Comparison of ENCODE assay signal across 26 mouse cellular contexts in genomic region chr14:74972687-74973086, GRCm38 (mm10). TPM values are rescaled to one million over a fixed set of nuclear protein-coding genes. Genes with fewer than 3 reads are reported as not detected.
A peak's percentile ranks its signal among the peaks of the same experiment; 100 is the strongest.
DNase-seq lines count a peak whose midpoint lies in the region; ATAC-seq lines count a peak whose summit lies in the region.
"Had no signal": no experiment of that assay in that cellular context is flagged by ENCODE, and none has a peak within 500 bp of the region (broad histone marks: within the 10 kb centered on the region; RNA-seq: fewer than 3 reads in every experiment).

No protein-coding gene starts in this region.

- no peak overlapping the region for H3K4me2 ChIP-seq in intestine, embryonic 15.5 days (replicated peaks)
- peak overlapping the region; percentile 50 for H3K4me2 ChIP-seq in liver, embryonic 13.5 days
- H3K4me2 ChIP-seq: embryonic facial prominence, embryonic 12.5 days; forebrain, embryonic 15.5 days; heart, embryonic 11.5 days; midbrain, embryonic 15.5 days; neural tube, embryonic 13.5 days had no signal

- no peaks in the 10 kb centered on the region for H3K27me3 ChIP-seq in intestine, embryonic 15.5 days (replicated peaks)
- 0 out of 2 replicates have a peak, but pooled peaks cover 10% of the 10 kb centered on the region for H3K27me3 ChIP-seq in liver, embryonic 13.5 days
- H3K27me3 ChIP-seq: embryonic facial prominence, embryonic 12.5 days; forebrain, embryonic 15.5 days; midbrain, embryonic 15.5 days; neural tube, embryonic 13.5 days had no signal

- no peaks in the 10 kb centered on the region for H3K9me3 ChIP-seq in intestine, embryonic 15.5 days
- no peaks in the 10 kb centered on the region for H3K9me3 ChIP-seq in liver, embryonic 13.5 days (replicated peaks)
- H3K9me3 ChIP-seq: embryonic facial prominence, embryonic 12.5 days; forebrain, embryonic 15.5 days; hindbrain, embryonic 10.5 days; limb, embryonic 10.5 days; midbrain, embryonic 15.5 days; neural tube, embryonic 13.5 days had no signal

- peak; percentile 85 for ATAC-seq in erythroblast, adult 5-6 weeks (replicated peaks; ENCODE audit: low FRiP score, poor library complexity, severe bottlenecking)
- ATAC-seq in intestine, embryonic 15.5 days, result peak; percentile 81
- ATAC-seq in liver, embryonic 13.5 days (ENCODE audit: low read depth), result peak; percentile 80
- ATAC-seq: forebrain, embryonic 15.5 days; lung, postnatal 0 days; midbrain, embryonic 15.5 days had no signal

- H3K9ac ChIP-seq in intestine, embryonic 15.5 days, result no peak overlapping the region
- peak overlapping the region; percentile 44; the same call in 1 of the 2 replicates for H3K9ac ChIP-seq in liver, embryonic 13.5 days
- H3K9ac ChIP-seq: embryonic facial prominence, embryonic 12.5 days; forebrain, embryonic 15.5 days; midbrain, embryonic 15.5 days; neural tube, embryonic 13.5 days had no signal

- no peaks in the 10 kb centered on the region; the same call in 1 of the 2 replicates for H3K4me1 ChIP-seq in intestine, embryonic 15.5 days (replicated peaks)
- H3K4me1 ChIP-seq in liver, embryonic 13.5 days (replicated peaks), result peaks cover 64% of the 10 kb centered on the region
- H3K4me1 ChIP-seq: embryonic facial prominence, embryonic 12.5 days; forebrain, embryonic 15.5 days; limb, embryonic 10.5 days; midbrain, embryonic 15.5 days; neural tube, embryonic 13.5 days had no signal

- DNase-seq in liver, embryonic 13.5 days, result peak; percentile 28
- no peak for DNase-seq in left cerebral cortex, adult 8-10 months (ENCODE audit: low spot score in 2 of 2)
- no peak for DNase-seq in left cerebral cortex, adult 11 months (ENCODE audit: low spot score)
- DNase-seq in kidney, postnatal 4 days, result no peak
- no peak for DNase-seq in embryo, embryonic 10.5 days (ENCODE audit: low spot score)
- DNase-seq: adrenal gland, postnatal 36 days; cerebellum, adult 11-12 months; cerebellum, postnatal 10 days; gastrocnemius, postnatal 10 days; layer of hippocampus, adult 9-11 months; retina, postnatal 1 day; right cerebral cortex, postnatal 25 days; spleen, adult 18-20 months; thymus, postnatal 25 days had no signal

- no peak overlapping the region for H3K4me3 ChIP-seq in intestine, embryonic 15.5 days (replicated peaks)
- H3K4me3 ChIP-seq in liver, embryonic 13.5 days (replicated peaks), result peak overlapping the region; percentile 18; the same call in 1 of the 2 replicates
- H3K4me3 ChIP-seq: embryonic facial prominence, embryonic 12.5 days; forebrain, embryonic 15.5 days; hindbrain, embryonic 10.5 days; left cerebral cortex, adult 2 months; limb, embryonic 10.5 days; midbrain, embryonic 15.5 days; neural tube, embryonic 13.5 days had no signal

- no peaks in the 10 kb centered on the region for H3K36me3 ChIP-seq in intestine, embryonic 15.5 days
- H3K36me3 ChIP-seq in liver, embryonic 13.5 days, result no peaks in the 10 kb centered on the region
- H3K36me3 ChIP-seq: embryonic facial prominence, embryonic 12.5 days; forebrain, embryonic 15.5 days; hindbrain, embryonic 10.5 days; limb, embryonic 10.5 days; midbrain, embryonic 15.5 days; neural tube, embryonic 13.5 days had no signal

- WGBS in intestine, embryonic 15.5 days, result 63% methylated on average over 5 of the region's 5 CpGs
- 43% methylated on average over 5 of the region's 5 CpGs for WGBS in liver, embryonic 13.5 days (ENCODE audit: insufficient replicate concordance)

- no peak overlapping the region for H3K27ac ChIP-seq in intestine, embryonic 15.5 days
- H3K27ac ChIP-seq in liver, embryonic 13.5 days, result peak overlapping the region; percentile 85
- H3K27ac ChIP-seq: forebrain, embryonic 15.5 days; hindbrain, embryonic 10.5 days; left cerebral cortex, adult 2 months; limb, embryonic 10.5 days; macrophage; midbrain, embryonic 15.5 days; neural tube, embryonic 13.5 days had no signal

RNA-seq across cellular contexts. Expression of gene Lrch1, which starts 25.0 kb away (rescaled TPM):
- 6.1 and 6.3 TPM in 2 replicates for total RNA-seq in erythroblast, adult 5-6 weeks (2015; ENCODE audit: low replicate concordance)
- 4.4 and 11.2 TPM in 2 replicates for total RNA-seq in erythroblast, adult 5-6 weeks (2017; ENCODE audit: low replicate concordance)
- 11.8 and 12.5 TPM in 2 replicates for polyA plus RNA-seq in intestine, embryonic 15.5 days (2015; fragmentation: Nextera tagmentation; extraction: Ambion mirVana)
- polyA plus RNA-seq in liver, embryonic 13.5 days (2015; fragmentation: Nextera tagmentation; extraction: Ambion mirVana), result 4.3 and 5.3 TPM in 2 replicates
- total RNA-seq in left cerebral cortex, adult 8-10 months (2022), result 10 to 100 TPM; 13.6 to 26.9 (median 19.1) TPM

RNA-seq across cellular contexts. Expression of gene Rubcnl, which starts 43.1 kb away (rescaled TPM):
- 1.9 and 7.5 TPM in 2 replicates for total RNA-seq in erythroblast, adult 5-6 weeks (2015; ENCODE audit: low replicate concordance)
- 0.28 and 1.2 TPM in 2 replicates for total RNA-seq in erythroblast, adult 5-6 weeks (2017; ENCODE audit: low replicate concordance)
- 0.43 and 0.55 TPM in 2 replicates for polyA plus RNA-seq in intestine, embryonic 15.5 days (2015; fragmentation: Nextera tagmentation; extraction: Ambion mirVana)
- polyA plus RNA-seq in liver, embryonic 13.5 days (2015; fragmentation: Nextera tagmentation; extraction: Ambion mirVana), result 0.20 and 0.24 TPM in 2 replicates
- 1 to 10 TPM; 1.2 to 3.1 (median 2.0) TPM for total RNA-seq in left cerebral cortex, adult 8-10 months (2022)
